ENCODE assay signal across 7 mouse cellular contexts in genomic region chr15:31224135-31224761, GRCm38 (mm10). TPM values are rescaled to one million over a fixed set of nuclear protein-coding genes. Genes with fewer than 3 reads are reported as not detected.
DNase-seq lines count a peak whose midpoint lies in the region; ATAC-seq and TF ChIP-seq lines count a peak whose summit lies in the region.

Gene Dap, plus strand, starts transcription at chr15:31224314.

- ATAC-seq in embryonic facial prominence, embryonic 14.5 days (ENCODE audit: low read depth): peak; percentile 99
- peak; percentile 99 for ATAC-seq in limb, embryonic 13.5 days (ENCODE audit: low FRiP score, low read depth)
- ATAC-seq in midbrain, embryonic 16.5 days: peak; percentile 99

- peak; percentile 58; the same call in 1 of the 2 replicates for TF ChIP-seq POLR2A in heart, adult 2 months (IDR thresholded peaks at IDR 0.05; ENCODE audit: insufficient read depth, low read depth, low read length)

- H3K4me3 ChIP-seq in embryonic facial prominence, embryonic 14.5 days (ENCODE audit: low read depth, low read length): peak within 1 kb of the TSS; percentile 91
- H3K4me3 ChIP-seq in heart, adult 2 months: peak within 1 kb of the TSS; percentile 96
- peak within 1 kb of the TSS; percentile 83 for H3K4me3 ChIP-seq in limb, embryonic 13.5 days
- H3K4me3 ChIP-seq in midbrain, embryonic 16.5 days (ENCODE audit: low read depth, low read length): peak within 1 kb of the TSS; percentile 84

- WGBS in embryonic facial prominence, embryonic 14.5 days: 0% methylated on average over 46 of the region's 67 CpGs
- WGBS in heart, adult 2 months: under 1% methylated on average over 66 of the region's 67 CpGs
- WGBS in limb, embryonic 13.5 days: 1% methylated on average over 67 of the region's 67 CpGs
- under 1% methylated on average over 66 of the region's 67 CpGs for WGBS in midbrain, embryonic 16.5 days

- peak within 1 kb of the TSS; percentile 87 for H3K27ac ChIP-seq in embryonic facial prominence, embryonic 14.5 days (replicated peaks; ENCODE audit: low read depth, low read length)
- H3K27ac ChIP-seq in heart, adult 2 months: peak within 1 kb of the TSS; percentile 92
- H3K27ac ChIP-seq in limb, embryonic 13.5 days: peak within 1 kb of the TSS; percentile 58; the same call in 1 of the 2 replicates
- peak within 1 kb of the TSS; percentile 86 for H3K27ac ChIP-seq in midbrain, embryonic 16.5 days (ENCODE audit: low read length)

- peak; percentile 94 to 95 for DNase-seq in adrenal gland, postnatal 4 days (ENCODE audit: low spot score in 2 of 2)
- DNase-seq in embryonic facial prominence, embryonic 14.5 days (ENCODE audit: low spot score): peak; percentile 99
- DNase-seq in heart, adult 2 months: peak; percentile 98 to 99
- DNase-seq in kidney, adult 8-10 months: peak; percentile 97
- peak; percentile 93 to 98 for DNase-seq in spleen, postnatal 10 days (ENCODE audit: low spot score in 2 of 2)

- H3K27me3 ChIP-seq in embryonic facial prominence, embryonic 14.5 days (replicated peaks; ENCODE audit: control insufficient read depth, insufficient read depth, low read length): no peaks in the 10 kb centered on the region
- H3K27me3 ChIP-seq in heart, adult 2 months (ENCODE audit: control insufficient read depth, insufficient read depth, low read length): no peaks in the 10 kb centered on the region
- no peaks in the 10 kb centered on the region for H3K27me3 ChIP-seq in limb, embryonic 13.5 days
- no peaks in the 10 kb centered on the region for H3K27me3 ChIP-seq in midbrain, embryonic 16.5 days (ENCODE audit: control insufficient read depth, insufficient read depth, low read depth, low read length)

- no peaks in the 10 kb centered on the region for H3K9me3 ChIP-seq in embryonic facial prominence, embryonic 14.5 days (ENCODE audit: control insufficient read depth, low read length)
- H3K9me3 ChIP-seq in limb, embryonic 13.5 days: no peaks in the 10 kb centered on the region
- no peaks in the 10 kb centered on the region for H3K9me3 ChIP-seq in midbrain, embryonic 16.5 days (replicated peaks; ENCODE audit: control insufficient read depth, low read length, poor library complexity, severe bottlenecking)

- peaks cover 9% of the 10 kb centered on the region for H3K4me1 ChIP-seq in embryonic facial prominence, embryonic 14.5 days (ENCODE audit: control insufficient read depth, insufficient read depth, low read length)
- peaks cover 5% of the 10 kb centered on the region for H3K4me1 ChIP-seq in heart, adult 2 months (ENCODE audit: control insufficient read depth, insufficient read depth, low read length)
- H3K4me1 ChIP-seq in limb, embryonic 13.5 days: peaks cover 18% of the 10 kb centered on the region
- peaks cover 12% of the 10 kb centered on the region for H3K4me1 ChIP-seq in midbrain, embryonic 16.5 days (ENCODE audit: control insufficient read depth, insufficient read depth, low read length)

- H3K4me2 ChIP-seq in embryonic facial prominence, embryonic 14.5 days (ENCODE audit: low read depth, low read length): peak within 1 kb of the TSS; percentile 74
- peak within 1 kb of the TSS; percentile 73 for H3K4me2 ChIP-seq in limb, embryonic 13.5 days (replicated peaks)
- H3K4me2 ChIP-seq in midbrain, embryonic 16.5 days (ENCODE audit: low read length): peak within 1 kb of the TSS; percentile 74

- intact Hi-C loops in heart, adult 2 months (cut with DNase I): loop anchor here (5.0 to 10.0 kb wide), 3 partner anchors 228 to 381 kb away; partner anchors contain the start of genes Cct5, Fam173b, March6 and Ropn1l

- peak; percentile 58; the same call in 1 of the 2 replicates for TF ChIP-seq EP300 in heart, adult 2 months (IDR thresholded peaks at IDR 0.05; ENCODE audit: insufficient read depth, low read depth, low read length)

- H3K79me2 ChIP-seq in heart, adult 2 months (replicated peaks; ENCODE audit: control insufficient read depth, insufficient read depth, low read length): no peaks in the 10 kb centered on the region

- TF ChIP-seq CTCF in heart, adult 2 months (IDR thresholded peaks at IDR 0.05): no peak

- no peaks in the 10 kb centered on the region for H3K36me3 ChIP-seq in embryonic facial prominence, embryonic 14.5 days (ENCODE audit: control insufficient read depth, insufficient read depth, low read length)
- H3K36me3 ChIP-seq in heart, adult 2 months (ENCODE audit: control insufficient read depth, insufficient read depth, low read length): no peaks in the 10 kb centered on the region
- no peaks in the 10 kb centered on the region for H3K36me3 ChIP-seq in limb, embryonic 13.5 days
- no peaks in the 10 kb centered on the region for H3K36me3 ChIP-seq in midbrain, embryonic 16.5 days (ENCODE audit: control insufficient read depth, insufficient read depth, low read length)

- H3K9ac ChIP-seq in embryonic facial prominence, embryonic 14.5 days (ENCODE audit: low read depth, low read length): peak within 1 kb of the TSS; percentile 92
- H3K9ac ChIP-seq in heart, adult 2 months (ENCODE audit: low read depth, low read length): peak within 1 kb of the TSS; percentile 79
- peak within 1 kb of the TSS; percentile 88 for H3K9ac ChIP-seq in limb, embryonic 13.5 days
- peak within 1 kb of the TSS; percentile 91 for H3K9ac ChIP-seq in midbrain, embryonic 16.5 days (ENCODE audit: low read depth, low read length)

RNA-seq across cellular contexts. Expression of gene Dap, which starts in this region (rescaled TPM):
- total RNA-seq in adrenal gland, postnatal 4 days (2021): 10 to 100 TPM; 83.2 to 87.9 TPM
- polyA plus RNA-seq in embryonic facial prominence, embryonic 14.5 days (2014; fragmentation: Nextera tagmentation; extraction: Ambion mirVana): 120 and 132 TPM in 2 replicates
- 10 to 100 TPM; 17.7 to 27.0 TPM for total RNA-seq in heart, adult 2 months (2021)
- polyA plus RNA-seq in heart, adult 2 months (2012; rRNA removed): 15.4 and 18.8 TPM in 2 replicates
- 85.8 and 91.9 TPM in 2 replicates for polyA plus RNA-seq in limb, embryonic 13.5 days (2015; fragmentation: Nextera tagmentation; extraction: Ambion mirVana)
- polyA plus RNA-seq in midbrain, embryonic 16.5 days (2015; fragmentation: Nextera tagmentation; extraction: Ambion mirVana): 21.5 and 21.9 TPM in 2 replicates

Comparison
In these comparisons a context has a peak if more than half of its experiments do, and no peak if none do; other contexts are left out.
1. Peak in every context shown above with its lines: DNase-seq, ATAC-seq, H3K4me3 ChIP-seq and H3K27ac ChIP-seq.